11 mouse cellular contexts compared by ENCODE assay signal in genomic region chr7:92234476-92235202, GRCm38 (mm10).
DNase-seq lines count a peak whose midpoint lies in the region; ATAC-seq and TF ChIP-seq lines count a peak whose summit lies in the region.
"Had no signal": no experiment of that assay in that cellular context is flagged by ENCODE, and none has a peak within 500 bp of the region (broad histone marks: within the 10 kb centered on the region; RNA-seq: fewer than 3 reads in every experiment).

No protein-coding gene starts in this region.

- 60% methylated on average over 11 of the region's 11 CpGs for WGBS in kidney, embryonic 15.5 days
- 53% methylated on average over 11 of the region's 11 CpGs for WGBS in kidney, adult 2 months
- WGBS in embryonic facial prominence, embryonic 13.5 days: 55% methylated on average over 11 of the region's 11 CpGs
- WGBS in olfactory bulb, adult 2 months: 44% methylated on average over 11 of the region's 11 CpGs

- no peaks in the 10 kb centered on the region for H3K9me3 ChIP-seq in kidney, embryonic 15.5 days (replicated peaks)
- no peaks in the 10 kb centered on the region for H3K9me3 ChIP-seq in embryonic facial prominence, embryonic 13.5 days

- TF ChIP-seq POLR2A in kidney, adult 2 months (IDR thresholded peaks at IDR 0.05; ENCODE audit: low read depth, low read length): no peak
- no peak for TF ChIP-seq POLR2A in olfactory bulb, adult 2 months (IDR thresholded peaks at IDR 0.05; ENCODE audit: insufficient read depth, low read depth, low read length)

- no peak overlapping the region for H3K27ac ChIP-seq in kidney, embryonic 15.5 days
- no peak overlapping the region for H3K27ac ChIP-seq in kidney, adult 2 months (ENCODE audit: insufficient read depth, low read depth, low read length)
- H3K27ac ChIP-seq in embryonic facial prominence, embryonic 13.5 days: peak overlapping the region; percentile 5; the same call in 1 of the 2 replicates
- no peak overlapping the region for H3K27ac ChIP-seq in olfactory bulb, adult 2 months (ENCODE audit: insufficient read depth, low read depth, low read length)

- H3K4me3 ChIP-seq in kidney, embryonic 15.5 days (replicated peaks): peak overlapping the region; percentile 12; the same call in 1 of the 2 replicates
- H3K4me3 ChIP-seq in kidney, adult 2 months (ENCODE audit: insufficient read depth, low read depth, low read length): no peak overlapping the region
- peak overlapping the region; percentile 25 for H3K4me3 ChIP-seq in embryonic facial prominence, embryonic 13.5 days
- peak overlapping the region; percentile 33; the same call in 1 of the 2 replicates for H3K4me3 ChIP-seq in olfactory bulb, adult 2 months (ENCODE audit: insufficient read depth, low read depth, low read length)

- H3K4me2 ChIP-seq in kidney, embryonic 15.5 days: peak overlapping the region; percentile 48
- H3K4me2 ChIP-seq in embryonic facial prominence, embryonic 13.5 days: peak overlapping the region; percentile 50
- H3K4me2 ChIP-seq: lung, embryonic 14.5 days had no signal

- no peaks in the 10 kb centered on the region for H3K36me3 ChIP-seq in kidney, embryonic 15.5 days
- no peaks in the 10 kb centered on the region for H3K36me3 ChIP-seq in kidney, adult 2 months (ENCODE audit: control insufficient read depth, insufficient read depth, low read length)
- H3K36me3 ChIP-seq in embryonic facial prominence, embryonic 13.5 days: no peaks in the 10 kb centered on the region

- DNase-seq in kidney, adult 2 months: no peak
- peak; percentile 43 to 71 for DNase-seq in left cerebral cortex, postnatal 14 days (ENCODE audit: low spot score in 2 of 2)
- no peak for DNase-seq in heart, postnatal 25 days (ENCODE audit: low spot score)
- DNase-seq in ovary, postnatal 36 days (ENCODE audit: low spot score): no peak
- no peak for DNase-seq in thymus, postnatal 14 days
- DNase-seq: adrenal gland, postnatal 14 days; kidney, postnatal 25 days; lung, embryonic 14.5 days had no signal

- intact Hi-C loops in left cerebral cortex, postnatal 14 days (cut with DNase I): no loop called here
- intact Hi-C loops in heart, postnatal 25 days (cut with DNase I): no loop called here

- H3K27me3 ChIP-seq in kidney, embryonic 15.5 days: no peaks in the 10 kb centered on the region
- no peaks in the 10 kb centered on the region for H3K27me3 ChIP-seq in kidney, adult 2 months (replicated peaks; ENCODE audit: control insufficient read depth, insufficient read depth, low read length)
- H3K27me3 ChIP-seq in embryonic facial prominence, embryonic 13.5 days: no peaks in the 10 kb centered on the region

- H3K9ac ChIP-seq in kidney, embryonic 15.5 days: no peak overlapping the region
- no peak overlapping the region for H3K9ac ChIP-seq in embryonic facial prominence, embryonic 13.5 days
- H3K9ac ChIP-seq: lung, embryonic 14.5 days had no signal

- no peak for ATAC-seq in kidney, embryonic 15.5 days (replicated peaks; ENCODE audit: low FRiP score)
- no peak for ATAC-seq in embryonic facial prominence, embryonic 13.5 days (ENCODE audit: insufficient number of reproducible peaks, insufficient read depth, low FRiP score, low TSS enrichment, low read depth)

- H3K4me1 ChIP-seq in kidney, embryonic 15.5 days: peaks cover 10% of the 10 kb centered on the region
- H3K4me1 ChIP-seq in kidney, adult 2 months (ENCODE audit: control insufficient read depth, insufficient read depth, low read length): no peaks in the 10 kb centered on the region
- peaks cover 23% of the 10 kb centered on the region for H3K4me1 ChIP-seq in embryonic facial prominence, embryonic 13.5 days
- no peaks in the 10 kb centered on the region for H3K4me1 ChIP-seq in olfactory bulb, adult 2 months (ENCODE audit: control insufficient read depth, insufficient read depth, low read length)

- TF ChIP-seq CTCF in kidney, adult 2 months (conservative IDR thresholded peaks at IDR 0.05; ENCODE audit: insufficient read depth, insufficient read length, low read depth, low read length): no peak
- TF ChIP-seq CTCF in olfactory bulb, adult 2 months (IDR thresholded peaks at IDR 0.05; ENCODE audit: insufficient read depth, low read depth, low read length): no peak

Comparison
In these comparisons a context has a peak if more than half of its experiments do, and no peak if none do; other contexts are left out.
1. DNase-seq: peak in left cerebral cortex, postnatal 14 days (2 of 2); none in kidney, adult 2 months (single experiment), heart, postnatal 25 days (single experiment), ovary, postnatal 36 days (single experiment) and thymus, postnatal 14 days (single experiment).